Mouse (Mus musculus): ENCODE data around the gene Strc. TPM values are rescaled to one million over a fixed set of nuclear protein-coding genes. Genes with fewer than 3 reads are reported as not detected.
A peak's percentile ranks its signal among the peaks of the same experiment; 100 is the strongest.

Strc gene
- polyA plus RNA-seq, 1 experiment from 2014 or later, result not detected

DNA sequence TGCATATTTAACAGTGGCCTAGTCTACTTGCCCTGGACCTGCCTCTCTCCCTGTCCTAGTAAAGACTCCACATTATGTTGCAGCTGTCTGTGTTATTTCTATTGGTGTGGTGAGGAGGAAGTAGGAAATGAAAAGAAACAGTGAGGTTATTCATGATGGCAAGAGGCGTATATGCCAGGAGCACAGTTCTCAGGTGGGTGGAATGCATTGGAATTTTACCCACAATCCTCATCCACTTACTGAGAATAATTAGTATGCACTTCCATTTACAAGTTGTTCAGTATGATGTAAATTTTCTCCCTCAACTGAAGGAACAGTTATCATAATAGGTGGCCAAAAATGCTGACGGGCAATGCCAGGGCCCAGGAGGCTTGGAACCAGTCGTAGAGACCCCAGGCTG, 23.3 kb downstream of the Strc start:
- Histone ChIP-seq H3K9me3 (ENCODE audit: control insufficient read depth, low read length) (no peaks in the 10 kb centered on the region), H3K27me3 (ENCODE audit: control insufficient read depth, insufficient read depth, low read length) (peaks cover 3% of the 10 kb centered on the region; the same call in 1 of the 2 replicates), H3K27ac (ENCODE audit: low read depth, low read length) (no peak overlapping the region), H3K9ac (ENCODE audit: low read length) (no peak overlapping the region), H3K4me3 (ENCODE audit: low read depth, low read length) (no peak overlapping the region), H3K36me3 (ENCODE audit: control insufficient read depth, insufficient read depth, low read length) (no peaks in the 10 kb centered on the region), H3K4me1 (ENCODE audit: control insufficient read depth, insufficient read depth, low read length) (peaks cover 3% of the 10 kb centered on the region; the same call in 1 of the 2 replicates), H3K4me2 (no peak overlapping the region)
- no peak for ATAC-seq (ENCODE audit: low FRiP score)
- no peak for DNase-seq (ENCODE audit: low spot score, missing footprints)
- WGBS, result 91% methylated on average over 3 of the region's 3 CpGs

DNA sequence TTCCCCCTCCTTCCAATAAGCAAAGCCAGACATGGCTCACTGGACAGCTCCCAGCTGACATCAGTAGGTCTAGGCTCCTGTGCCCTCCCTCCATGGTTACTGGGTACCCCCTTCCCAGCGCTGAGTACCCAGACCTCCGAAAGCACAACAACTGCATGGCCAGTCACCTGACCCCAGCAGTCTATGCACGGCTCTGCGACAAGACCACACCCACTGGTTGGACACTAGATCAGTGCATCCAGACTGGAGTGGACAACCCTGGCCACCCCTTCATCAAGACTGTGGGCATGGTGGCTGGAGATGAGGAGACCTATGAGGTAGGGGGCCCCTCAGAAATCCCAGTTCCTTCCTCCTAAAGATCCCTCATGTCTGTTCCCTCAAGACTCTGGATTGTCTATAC, 27.5 kb downstream of the Strc start:
- Histone ChIP-seq H3K4me2 (no peak overlapping the region), H3K36me3 (ENCODE audit: control insufficient read depth, insufficient read depth, low read length) (no peaks in the 10 kb centered on the region), H3K4me1 (ENCODE audit: control insufficient read depth, insufficient read depth, low read length) (peaks cover 8% of the 10 kb centered on the region; the same call in 1 of the 2 replicates), H3K9ac (ENCODE audit: low read length) (no peak overlapping the region), H3K27ac (ENCODE audit: low read depth, low read length) (no peak overlapping the region), H3K27me3 (ENCODE audit: control insufficient read depth, insufficient read depth, low read length) (peaks cover 12% of the 10 kb centered on the region), H3K4me3 (ENCODE audit: low read depth, low read length) (no peak overlapping the region), H3K9me3 (ENCODE audit: control insufficient read depth, low read length) (no peaks in the 10 kb centered on the region)
- whole genome bisulfite sequencing, result 59% methylated on average over 4 of the region's 4 CpGs
- ATAC-seq (ENCODE audit: low FRiP score), result no peak
- no peak for DNase-seq (ENCODE audit: low spot score, missing footprints)

DNA sequence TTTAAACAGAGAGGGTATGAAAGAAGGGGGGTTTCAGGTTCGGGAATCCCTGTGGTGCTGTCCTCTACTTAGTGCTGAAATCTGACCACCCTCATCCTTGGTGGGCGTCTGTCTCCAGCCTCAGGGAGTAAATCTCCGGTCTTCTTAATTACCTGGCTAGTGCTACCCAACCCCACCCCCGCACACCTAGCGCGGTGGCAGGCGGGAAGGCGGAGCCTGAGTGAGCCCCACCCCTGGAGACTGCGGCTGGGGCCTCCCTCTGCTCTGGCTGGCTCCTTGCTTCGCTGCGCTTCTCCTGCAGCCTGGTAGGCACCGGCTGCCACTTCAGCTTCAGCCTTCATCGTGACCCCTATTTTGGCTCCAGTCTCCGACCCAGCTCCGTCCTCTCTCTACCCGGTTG, 28.6 kb downstream of the Strc start:
- H3K36me3 ChIP-seq (ENCODE audit: control insufficient read depth, insufficient read depth, low read length), result no peaks in the 10 kb centered on the region
- H3K9me3 ChIP-seq (ENCODE audit: control insufficient read depth, low read length), result no peaks in the 10 kb centered on the region
- H3K27ac ChIP-seq (ENCODE audit: low read depth, low read length), result no peak overlapping the region
- DNase-seq (ENCODE audit: low spot score, missing footprints), result peak; percentile 90
- under 1% methylated on average over 16 of the region's 16 CpGs for WGBS
- peak; percentile 25; the same call in 1 of the 2 replicates for ATAC-seq (ENCODE audit: low FRiP score)
- H3K4me1 ChIP-seq (ENCODE audit: control insufficient read depth, insufficient read depth, low read length), result peaks cover 12% of the 10 kb centered on the region; the same call in 1 of the 2 replicates
- H3K27me3 ChIP-seq (ENCODE audit: control insufficient read depth, insufficient read depth, low read length), result peaks cover 12% of the 10 kb centered on the region
- peak overlapping the region; percentile 53 for H3K4me2 ChIP-seq
- H3K9ac ChIP-seq (ENCODE audit: low read length), result peak overlapping the region; percentile 62
- H3K4me3 ChIP-seq (ENCODE audit: low read depth, low read length), result peak overlapping the region; percentile 29

DNA sequence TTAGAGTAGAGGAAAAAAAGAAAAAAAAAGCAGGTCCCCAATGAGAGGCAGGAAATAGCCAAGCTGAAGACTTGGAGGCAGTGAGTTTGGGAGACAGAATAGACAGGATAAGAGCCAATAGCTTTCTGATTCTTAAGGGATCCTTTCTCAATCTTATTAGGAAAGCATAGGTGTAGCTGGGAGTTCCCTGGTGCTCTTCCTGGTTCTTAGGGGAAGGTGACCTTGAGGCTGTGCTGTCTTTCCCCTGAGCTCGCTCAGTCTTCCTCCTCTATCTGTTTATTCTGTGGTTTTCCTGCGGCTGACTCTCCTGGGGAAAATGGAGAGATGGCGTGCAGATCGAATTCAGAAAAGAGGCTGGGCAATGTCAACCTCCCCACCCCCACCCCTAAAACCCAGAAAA, 29.0 kb downstream of the Strc start:
- H3K36me3 ChIP-seq (ENCODE audit: control insufficient read depth, insufficient read depth, low read length), result no peaks in the 10 kb centered on the region
- 3% methylated on average over 4 of the region's 4 CpGs for WGBS
- ATAC-seq (ENCODE audit: low FRiP score) (no peak), DNase-seq (ENCODE audit: low spot score, missing footprints) (peak; percentile 86)
- H3K27me3 ChIP-seq (ENCODE audit: control insufficient read depth, insufficient read depth, low read length), result peaks cover 12% of the 10 kb centered on the region
- H3K27ac ChIP-seq (ENCODE audit: low read depth, low read length), result no peak overlapping the region
- no peaks in the 10 kb centered on the region for H3K9me3 ChIP-seq (ENCODE audit: control insufficient read depth, low read length)
- peak overlapping the region; percentile 53 for H3K4me2 ChIP-seq
- H3K4me3 ChIP-seq (ENCODE audit: low read depth, low read length), result no peak overlapping the region; the same call in 1 of the 2 replicates
- no peak overlapping the region for H3K9ac ChIP-seq (ENCODE audit: low read length)
- peaks cover 12% of the 10 kb centered on the region; the same call in 1 of the 2 replicates for H3K4me1 ChIP-seq (ENCODE audit: control insufficient read depth, insufficient read depth, low read length)

DNA sequence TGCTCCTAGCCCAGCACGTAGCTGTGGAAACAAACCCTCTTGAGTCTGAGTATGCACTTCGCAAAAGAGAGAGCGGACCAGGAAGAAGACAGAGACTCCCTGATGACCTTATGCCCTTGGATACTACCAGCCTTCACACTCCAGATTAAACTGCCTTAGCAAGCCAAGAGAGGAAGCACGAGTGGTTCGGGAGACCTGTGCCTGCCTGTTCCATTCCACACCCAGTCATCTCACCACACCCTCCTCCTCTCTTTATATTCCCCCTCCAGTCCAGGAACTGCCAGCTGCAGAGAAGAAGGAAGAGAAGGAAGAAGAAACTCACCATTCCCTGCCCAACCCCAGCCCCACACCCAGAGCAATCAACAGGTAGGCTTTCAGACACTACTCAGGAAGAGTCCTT, 29.5 kb downstream of the Strc start, which contains the start of gene Ckmt1:
TSS of gene Ckmt1 (plus strand) at position 221 of the 400 bp plus-strand sequence.
- WGBS, result 72% methylated on average over 5 of the region's 5 CpGs
- no peak for DNase-seq (ENCODE audit: low spot score, missing footprints)

DNA sequence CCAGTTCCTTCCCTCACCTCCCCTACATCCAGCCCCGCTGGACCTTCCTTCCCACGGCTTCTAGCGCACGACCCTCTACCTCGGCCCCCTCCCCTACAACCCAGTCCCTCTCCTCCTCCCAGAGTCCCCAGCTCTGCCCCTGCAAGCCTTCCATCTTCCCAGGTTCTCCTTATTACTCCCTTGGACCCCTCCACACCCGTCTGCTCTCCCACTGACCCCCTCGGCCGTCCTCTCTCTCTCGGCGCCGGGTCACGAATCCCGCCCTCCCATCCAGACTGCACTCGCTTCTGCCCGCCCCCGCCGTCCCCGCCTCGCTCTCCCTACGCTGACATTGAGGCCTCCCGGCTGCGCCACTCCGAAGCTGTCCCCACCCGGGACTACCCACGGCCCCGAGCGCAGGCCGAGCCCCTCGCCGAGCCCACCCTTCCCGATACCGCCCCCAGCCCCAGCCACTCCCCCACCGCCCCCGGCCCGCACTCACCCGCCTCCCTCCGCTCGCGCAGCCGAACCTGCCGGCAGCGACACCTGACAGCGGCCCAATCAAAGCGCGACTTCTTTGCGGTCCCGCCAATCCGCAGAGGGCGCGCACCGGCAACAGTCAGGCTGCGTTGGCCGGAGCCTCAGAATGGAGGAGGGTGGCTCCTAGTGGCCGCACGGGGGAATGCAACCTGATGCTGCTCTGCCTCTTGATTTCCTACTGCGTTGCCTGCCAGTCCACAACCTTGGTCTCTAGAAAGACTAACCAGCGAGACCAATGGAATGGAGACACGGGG, 32.0 kb downstream of the Strc start, which contains the start of gene Ppip5k1:
TSS of gene Ppip5k1 (minus strand) at position 577 of the 773 bp plus-strand sequence.
- under 1% methylated on average over 56 of the region's 58 CpGs for WGBS
- peak within 1 kb of the TSS; percentile 54; the same call in 1 of the 2 replicates for H3K27ac ChIP-seq (ENCODE audit: low read depth, low read length)
- peaks cover 12% of the 10 kb centered on the region; the same call in 1 of the 2 replicates for H3K4me1 ChIP-seq (ENCODE audit: control insufficient read depth, insufficient read depth, low read length)
- H3K4me3 ChIP-seq (ENCODE audit: low read depth, low read length), result peak within 1 kb of the TSS; percentile 59
- peaks cover 12% of the 10 kb centered on the region for H3K27me3 ChIP-seq (ENCODE audit: control insufficient read depth, insufficient read depth, low read length)
- peak; percentile 94 for ATAC-seq (ENCODE audit: low FRiP score)
- peak within 1 kb of the TSS; percentile 68 for H3K4me2 ChIP-seq
- H3K36me3 ChIP-seq (ENCODE audit: control insufficient read depth, insufficient read depth, low read length), result no peaks in the 10 kb centered on the region
- peak within 1 kb of the TSS; percentile 77 for H3K9ac ChIP-seq (ENCODE audit: low read length)
- peak; percentile 99 for DNase-seq (ENCODE audit: low spot score, missing footprints)
- no peaks in the 10 kb centered on the region for H3K9me3 ChIP-seq (ENCODE audit: control insufficient read depth, low read length)

More for the DNA sequence above, 29.5 kb downstream of the Strc start, which contains the start of gene Ckmt1:
- H3K9me3 ChIP-seq (ENCODE audit: control insufficient read depth, low read length), result no peaks in the 10 kb centered on the region
- H3K4me3 ChIP-seq (ENCODE audit: low read depth, low read length), result peak within 1 kb of the TSS; percentile 29
- peak within 1 kb of the TSS; percentile 53 for H3K4me2 ChIP-seq
- H3K9ac ChIP-seq (ENCODE audit: low read length), result peak within 1 kb of the TSS; percentile 62
- H3K27ac ChIP-seq (ENCODE audit: low read depth, low read length), result no peak within 1 kb of the TSS
- peaks cover 12% of the 10 kb centered on the region; the same call in 1 of the 2 replicates for H3K4me1 ChIP-seq (ENCODE audit: control insufficient read depth, insufficient read depth, low read length)
- H3K36me3 ChIP-seq (ENCODE audit: control insufficient read depth, insufficient read depth, low read length), result no peaks in the 10 kb centered on the region
- no peak for ATAC-seq (ENCODE audit: low FRiP score)
- H3K27me3 ChIP-seq (ENCODE audit: control insufficient read depth, insufficient read depth, low read length), result peaks cover 12% of the 10 kb centered on the region

DNA sequence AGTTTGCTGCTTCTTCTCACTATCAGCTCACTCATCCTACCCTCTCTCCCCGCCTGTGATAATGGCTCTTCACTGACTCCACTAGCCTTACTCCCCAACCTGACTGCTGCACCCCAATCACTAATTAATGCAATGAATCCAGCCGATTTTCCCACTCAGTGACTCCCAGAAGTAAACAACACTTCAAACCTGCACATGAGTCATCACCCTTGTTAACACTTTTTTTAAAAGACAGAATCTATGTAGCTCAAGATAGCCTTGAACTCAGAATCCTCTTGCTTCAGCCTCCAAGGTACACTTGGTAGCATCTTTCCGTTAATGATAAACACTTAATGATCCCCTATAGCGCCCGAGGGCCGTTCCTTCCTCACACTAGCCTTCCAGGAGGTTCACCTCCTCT, 32.6 kb downstream of the Strc start:
- no peaks in the 10 kb centered on the region for H3K9me3 ChIP-seq (ENCODE audit: control insufficient read depth, low read length)
- peak overlapping the region; percentile 77 for H3K9ac ChIP-seq (ENCODE audit: low read length)
- H3K4me3 ChIP-seq (ENCODE audit: low read depth, low read length), result peak overlapping the region; percentile 59
- peaks cover 12% of the 10 kb centered on the region; the same call in 1 of the 2 replicates for H3K4me1 ChIP-seq (ENCODE audit: control insufficient read depth, insufficient read depth, low read length)
- peak overlapping the region; percentile 68 for H3K4me2 ChIP-seq
- H3K36me3 ChIP-seq (ENCODE audit: control insufficient read depth, insufficient read depth, low read length), result no peaks in the 10 kb centered on the region
- DNase-seq (ENCODE audit: low spot score, missing footprints) (peak; percentile 85), ATAC-seq (ENCODE audit: low FRiP score) (no peak)
- WGBS, result 4% methylated on average over 6 of the region's 6 CpGs
- H3K27me3 ChIP-seq (ENCODE audit: control insufficient read depth, insufficient read depth, low read length), result peaks cover 10% of the 10 kb centered on the region
- H3K27ac ChIP-seq (ENCODE audit: low read depth, low read length), result no peak overlapping the region; the same call in 1 of the 2 replicates

DNA sequence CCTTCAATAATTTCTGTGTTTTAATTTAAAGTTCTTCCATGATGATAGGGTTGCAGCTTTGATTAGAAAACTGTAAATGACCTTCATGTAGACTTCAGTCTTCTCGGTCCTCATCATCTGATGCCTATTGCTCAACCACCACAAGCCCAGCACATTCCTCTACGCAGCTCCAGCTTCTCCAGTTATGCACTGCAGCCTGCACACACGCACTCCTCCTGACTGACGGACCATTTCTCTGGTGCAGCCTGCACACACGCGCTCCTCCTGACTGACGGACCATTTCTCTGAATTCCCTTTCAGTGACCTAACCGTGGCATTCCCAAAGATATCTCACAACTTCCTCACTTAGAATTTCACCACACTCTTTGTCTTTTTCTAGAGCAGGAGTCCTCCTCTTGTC, 33.8 kb downstream of the Strc start:
- DNase-seq (ENCODE audit: low spot score, missing footprints) (no peak), ATAC-seq (ENCODE audit: low FRiP score) (no peak)
- 76% methylated on average over 8 of the region's 8 CpGs for WGBS
- no peak overlapping the region for H3K4me3 ChIP-seq (ENCODE audit: low read depth, low read length)
- H3K36me3 ChIP-seq (ENCODE audit: control insufficient read depth, insufficient read depth, low read length), result no peaks in the 10 kb centered on the region
- H3K9me3 ChIP-seq (ENCODE audit: control insufficient read depth, low read length), result no peaks in the 10 kb centered on the region
- H3K4me1 ChIP-seq (ENCODE audit: control insufficient read depth, insufficient read depth, low read length), result 0 out of 2 replicates have a peak, but pooled peaks cover 6% of the 10 kb centered on the region
- H3K4me2 ChIP-seq, result no peak overlapping the region
- H3K9ac ChIP-seq (ENCODE audit: low read length), result no peak overlapping the region
- H3K27ac ChIP-seq (ENCODE audit: low read depth, low read length), result no peak overlapping the region
- peaks cover 6% of the 10 kb centered on the region for H3K27me3 ChIP-seq (ENCODE audit: control insufficient read depth, insufficient read depth, low read length)

DNA sequence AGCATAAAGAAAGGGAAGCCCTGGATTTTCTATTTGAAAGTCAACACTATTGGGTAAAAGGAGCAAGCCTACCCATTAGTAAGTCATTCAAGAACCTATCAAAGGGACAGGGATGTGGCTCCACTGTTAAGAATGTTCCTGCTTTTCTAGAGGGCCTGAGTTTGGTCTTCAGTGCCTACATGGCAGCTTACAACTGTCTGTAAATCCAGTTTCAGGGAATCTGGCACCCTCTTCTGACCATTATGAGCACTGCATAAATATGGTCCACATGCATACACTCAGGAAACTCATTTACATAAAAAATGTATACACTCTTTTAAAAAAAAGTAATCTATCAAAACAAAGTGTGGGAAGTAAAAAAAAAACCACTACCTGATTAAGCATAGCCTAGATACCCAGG, 47.9 kb downstream of the Strc start:
- Histone ChIP-seq H3K9ac (ENCODE audit: low read length) (no peak overlapping the region), H3K27me3 (ENCODE audit: control insufficient read depth, insufficient read depth, low read length) (no peaks in the 10 kb centered on the region), H3K9me3 (ENCODE audit: control insufficient read depth, low read length) (no peaks in the 10 kb centered on the region), H3K36me3 (ENCODE audit: control insufficient read depth, insufficient read depth, low read length) (no peaks in the 10 kb centered on the region), H3K4me2 (no peak overlapping the region), H3K4me3 (ENCODE audit: low read depth, low read length) (no peak overlapping the region), H3K4me1 (ENCODE audit: control insufficient read depth, insufficient read depth, low read length) (no peaks in the 10 kb centered on the region), H3K27ac (ENCODE audit: low read depth, low read length) (no peak overlapping the region)
- no peak for ATAC-seq (ENCODE audit: low FRiP score)
- peak; percentile 82 for DNase-seq (ENCODE audit: low spot score, missing footprints)
